Mouse (Mus musculus) bone marrow, adult 2 months (tissue): ENCODE measurements at regions not wholly inside any gene's neighbourhood (a gene's known extent, or its start where the extent isn't known, plus 50 kb on each side); places are given as distances from the start of the nearest gene placed in this dataset.

ENCODE experiments used
- H3K27ac ChIP-seq: fragments of 200-500 bp; 2 replicates; pipeline ENCODE4 v1.5.1; 2012; ENCODE audit warnings: low read depth, mild to moderate bottlenecking, control low read depth, inconsistent platforms, low read length; ENCODE audit not compliant: control insufficient read depth, poor library complexity, insufficient read depth
- H3K4me1 ChIP-seq: fragments of 200-500 bp; 2 replicates; pipeline ENCODE4 v1.6.1; 2011; ENCODE audit warnings: low read length; ENCODE audit not compliant: control insufficient read depth, insufficient read depth
- H3K4me3 ChIP-seq: fragments of 200-500 bp; replicated peaks from 2 replicates; pipeline ENCODE3; 2011; ENCODE audit warnings: mild to moderate bottlenecking, low read depth, low read length, control low read depth; ENCODE audit not compliant: control insufficient read depth
- CTCF ChIP-seq: fragments of 200-500 bp; IDR thresholded peaks from 2 replicates; pipeline ENCODE4 v1.5.1; 2011; ENCODE audit warnings: low read length, control low read depth; ENCODE audit not compliant: control insufficient read depth, insufficient read depth
- POLR2A ChIP-seq: fragments of 200-500 bp; IDR thresholded peaks from 2 replicates; pipeline ENCODE4 v1.6.1; 2011; ENCODE audit warnings: low read depth, mild to moderate bottlenecking, control low read depth, low read length, borderline replicate concordance; ENCODE audit not compliant: control insufficient read depth
- WGBS: fragments of 180-500 bp; shearing (Covaris S2); methylation state at CpG from one replicate; pipeline ENCODE4 v1.1.7; 2018; 5-methylcytosine and 5-hydroxymethylcytosine counted together

DNA sequence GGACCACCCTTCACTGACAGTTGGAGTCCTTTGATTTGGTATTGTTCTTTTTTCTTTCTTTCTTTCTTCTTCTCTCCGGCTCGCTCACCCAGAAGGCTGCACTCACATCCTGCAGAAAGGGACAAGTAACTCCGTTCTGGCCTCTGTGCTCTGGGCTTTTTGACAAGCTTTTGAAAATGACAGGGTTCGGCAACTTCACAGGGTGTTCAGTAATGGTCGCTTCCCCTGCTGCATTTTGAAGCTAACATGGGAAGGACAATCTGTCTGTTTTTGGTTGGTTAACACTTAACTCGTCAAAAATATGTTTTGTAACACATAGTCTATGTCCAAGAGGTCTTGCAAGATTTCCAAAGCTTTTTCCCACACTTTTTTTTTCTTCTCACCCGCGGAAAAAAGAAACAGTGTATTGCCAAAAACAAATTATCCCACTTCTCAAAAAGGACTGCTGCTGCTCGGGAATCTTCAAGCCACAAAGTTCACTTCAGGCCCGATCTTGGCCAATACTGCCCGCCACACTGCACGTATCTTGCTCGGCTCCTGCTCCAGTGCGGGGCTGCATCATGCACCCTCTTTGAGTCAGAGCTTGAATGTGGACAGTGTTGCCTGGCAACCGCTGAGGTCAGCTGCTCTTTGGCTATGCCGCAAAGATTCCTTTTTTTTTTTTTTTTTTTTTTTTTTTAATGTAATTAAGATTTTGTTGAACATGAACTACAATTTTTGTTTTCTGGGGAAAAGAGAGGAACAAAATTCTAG is 209.4 kb upstream of the Inhba start:
- H3K27ac ChIP-seq = no peak overlapping the region

DNA sequence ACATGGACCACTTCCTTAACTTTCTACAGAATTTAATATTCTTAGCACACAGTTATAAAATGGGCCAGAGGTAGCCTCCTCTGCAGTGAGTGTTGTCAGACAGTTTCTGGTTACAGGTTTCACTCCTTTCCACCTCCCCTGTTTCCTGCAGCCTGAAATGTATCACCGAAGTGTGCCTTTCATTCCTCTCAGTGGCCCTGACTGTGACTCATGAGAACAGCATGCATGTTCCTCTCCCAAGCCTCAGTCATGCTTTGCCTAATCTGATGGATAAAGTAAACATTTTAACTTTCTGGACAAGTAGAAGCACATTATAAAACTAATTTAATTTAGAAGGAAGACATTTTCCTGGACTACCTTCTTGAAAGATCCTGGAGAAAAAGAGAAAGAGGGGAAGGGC is 207.7 kb upstream of the Inhba start:
- no peak for TF ChIP-seq CTCF
- no peak for TF ChIP-seq POLR2A
- H3K4me1 ChIP-seq = no peaks in the 10 kb centered on the region
- no peak overlapping the region for H3K4me3 ChIP-seq
- 35% methylated on average over 1 of the region's 1 CpGs for WGBS
- H3K27ac ChIP-seq = no peak overlapping the region

More for the DNA sequence above, 209.4 kb upstream of the Inhba start:
- Histone ChIP-seq H3K4me1 (no peaks in the 10 kb centered on the region), H3K4me3 (no peak overlapping the region)
- no peak for TF ChIP-seq CTCF
- TF ChIP-seq POLR2A = no peak
- 71% methylated on average over 16 of the region's 16 CpGs for WGBS

DNA sequence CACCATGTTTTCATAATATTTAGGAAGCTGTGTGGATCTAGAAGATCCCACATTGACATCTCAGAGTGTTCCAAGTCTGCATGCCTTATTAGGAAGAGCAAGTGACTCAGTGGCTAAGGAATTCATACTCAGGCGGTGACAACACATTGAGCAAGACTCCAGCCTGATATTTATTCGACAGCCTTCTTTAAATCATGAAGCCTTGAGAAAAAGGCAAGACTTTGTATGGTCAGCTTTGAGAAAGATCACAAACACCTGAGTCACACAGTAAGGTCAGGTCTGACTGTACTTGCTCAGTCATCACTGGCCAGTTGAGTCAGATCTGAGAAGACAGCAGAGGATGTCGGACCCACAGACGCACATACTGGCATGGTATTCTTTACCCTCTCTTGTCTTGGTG is 204.7 kb upstream of the Inhba start:
- H3K4me1 ChIP-seq = no peaks in the 10 kb centered on the region
- no peak overlapping the region for H3K4me3 ChIP-seq
- 78% methylated on average over 4 of the region's 4 CpGs for WGBS
- no peak overlapping the region for H3K27ac ChIP-seq
- TF ChIP-seq CTCF (no peak), POLR2A (no peak)

DNA sequence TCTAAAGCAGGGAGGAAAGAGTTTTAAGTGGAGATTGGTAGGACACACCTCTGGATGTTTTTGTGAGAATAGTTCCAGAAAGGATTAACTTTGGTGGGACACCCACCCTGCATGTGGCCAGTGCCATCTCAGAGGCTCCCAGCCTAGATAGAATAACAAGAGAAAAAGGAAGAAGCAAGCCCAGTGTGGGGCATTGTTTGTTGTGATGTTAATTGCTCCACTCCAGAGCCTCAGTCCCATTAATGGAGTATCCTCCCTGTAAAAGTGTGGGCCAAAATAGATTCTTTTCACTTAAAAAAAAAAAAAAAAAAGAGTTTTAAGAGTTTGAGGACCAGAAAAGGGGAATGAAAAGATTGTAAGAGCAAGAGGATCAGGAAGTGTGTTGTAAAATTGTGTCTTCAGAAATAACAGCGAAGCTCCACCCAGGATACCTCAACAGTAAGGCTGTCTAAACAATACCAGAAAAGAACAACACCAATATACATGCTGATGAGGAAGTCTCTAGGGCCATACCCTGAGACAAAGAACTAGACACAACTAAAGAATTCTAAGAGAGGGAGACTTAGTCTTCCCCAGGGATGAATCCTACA is 189.3 kb upstream of the Inhba start:
- H3K4me1 ChIP-seq = no peaks in the 10 kb centered on the region
- TF ChIP-seq POLR2A = no peak
- no peak for TF ChIP-seq CTCF
- H3K4me3 ChIP-seq = no peak overlapping the region
- no peak overlapping the region for H3K27ac ChIP-seq
- WGBS = 35% methylated on average over 1 of the region's 1 CpGs

DNA sequence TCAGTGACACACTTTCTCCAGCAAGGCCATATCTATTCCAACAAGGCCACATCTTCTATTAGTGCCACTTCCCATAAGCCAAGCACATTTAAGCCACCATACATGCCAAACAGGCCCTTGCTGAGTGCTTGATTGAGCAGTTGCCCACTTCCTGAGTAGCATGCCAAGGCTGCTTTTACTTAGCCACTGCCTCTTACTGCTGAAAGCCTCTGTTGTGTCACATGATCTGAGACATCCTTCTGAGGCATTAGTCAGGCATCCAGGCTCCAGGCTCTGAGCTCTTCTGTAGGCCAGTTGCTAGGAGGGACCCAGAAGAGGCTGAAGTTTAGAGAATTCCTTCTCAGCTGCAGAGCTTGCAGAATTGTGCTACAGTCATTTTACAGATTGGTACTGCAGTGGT is 165.8 kb upstream of the Inhba start:
- peaks cover 2% of the 10 kb centered on the region; the same call in 1 of the 2 replicates for H3K4me1 ChIP-seq
- TF ChIP-seq CTCF = no peak
- TF ChIP-seq POLR2A = no peak
- no peak overlapping the region for H3K4me3 ChIP-seq
- peak overlapping the region; percentile 1; the same call in 1 of the 2 replicates for H3K27ac ChIP-seq

DNA sequence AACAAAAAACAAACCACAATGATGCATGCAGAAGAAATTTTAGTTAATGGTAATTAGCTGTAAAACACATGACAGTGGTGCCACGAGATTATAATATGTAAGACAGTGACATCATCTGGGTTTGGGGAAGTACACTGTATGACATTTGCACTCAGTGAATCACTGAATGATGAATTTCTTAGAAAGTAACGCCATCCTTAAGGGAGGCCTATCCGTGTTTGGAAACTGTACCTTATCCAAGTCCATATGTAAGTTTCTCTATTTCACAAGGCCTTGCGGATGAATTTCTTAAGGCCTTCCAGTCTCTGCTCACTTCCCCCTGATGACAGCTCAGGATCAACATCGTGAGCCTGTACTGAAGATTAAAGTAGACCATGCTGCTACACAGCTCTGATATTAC is 163.6 kb upstream of the Inhba start:
- TF ChIP-seq CTCF = no peak
- WGBS = 41% methylated on average over 5 of the region's 5 CpGs
- H3K4me3 ChIP-seq = no peak overlapping the region
- peaks cover 2% of the 10 kb centered on the region; the same call in 1 of the 2 replicates for H3K4me1 ChIP-seq
- H3K27ac ChIP-seq = no peak overlapping the region

DNA sequence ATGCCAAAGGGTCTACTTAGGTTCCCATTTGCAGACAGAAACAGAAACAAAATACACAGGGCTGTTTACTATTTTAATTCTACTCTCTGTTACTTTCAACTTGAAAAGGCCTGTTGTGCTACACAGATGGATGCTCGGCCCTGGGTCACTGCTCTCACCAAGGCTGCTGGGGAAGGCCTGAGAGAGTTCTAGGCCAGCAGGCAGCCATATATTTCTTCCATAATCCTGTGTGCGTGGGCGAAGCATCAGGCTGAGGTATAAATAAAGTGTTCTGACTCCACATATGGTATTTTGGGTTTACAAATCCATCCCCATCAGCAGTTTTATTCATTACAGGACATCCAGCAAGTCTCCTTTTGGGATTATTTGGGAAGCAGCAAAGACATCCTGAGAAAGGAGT is 162.5 kb upstream of the Inhba start:
- Histone ChIP-seq H3K4me3 (no peak overlapping the region), H3K27ac (no peak overlapping the region), H3K4me1 (peaks cover 2% of the 10 kb centered on the region; the same call in 1 of the 2 replicates)
- no peak for TF ChIP-seq CTCF
- no peak for TF ChIP-seq POLR2A
- 81% methylated on average over 3 of the region's 3 CpGs for WGBS

DNA sequence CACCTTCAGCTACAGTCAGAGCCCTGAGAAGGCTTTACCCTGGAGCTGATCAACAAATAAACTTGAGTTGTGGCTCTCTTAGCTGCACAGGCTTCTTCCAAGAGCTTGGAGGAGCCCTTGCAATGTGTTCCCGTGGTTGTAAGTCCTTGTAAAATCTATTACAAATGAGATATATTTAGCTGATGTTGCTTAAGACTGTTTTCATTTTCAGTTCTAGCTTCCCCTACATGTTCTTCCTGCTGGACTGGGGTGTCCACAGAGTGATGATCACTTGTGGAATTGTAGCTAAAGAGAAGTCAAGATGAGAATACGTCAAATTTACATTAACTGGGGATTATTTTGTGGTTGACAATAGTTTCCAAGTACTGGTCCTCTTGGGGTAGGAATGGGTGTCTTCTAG is 161.3 kb upstream of the Inhba start:
- H3K4me1 ChIP-seq = peaks cover 2% of the 10 kb centered on the region; the same call in 1 of the 2 replicates
- no peak overlapping the region for H3K27ac ChIP-seq
- TF ChIP-seq CTCF (no peak), POLR2A (no peak)
- WGBS = 13% methylated on average over 2 of the region's 2 CpGs
- H3K4me3 ChIP-seq = no peak overlapping the region
